Mouse (Mus musculus): ENCODE measurements at regions not wholly inside any gene's neighbourhood (a gene's known extent, or its start where the extent isn't known, plus 50 kb on each side); places are given as distances from the start of the nearest gene placed in this dataset.
A peak's percentile ranks its signal among the peaks of the same experiment; 100 is the strongest.
"Not testable (repeated sequence)": the region's sequence is repeated elsewhere in the genome, so short reads cannot be mapped to it uniquely, and the experiment has no call there.

- DNase-seq: not testable (repeated sequence)
These were observed 74.9 kb upstream of the Vmn1r3 start for GRCm38 (mm10) chr4:3260061-3260460.

- peak; percentile 89 for DNase-seq
These were observed 67.6 kb upstream of the Vmn1r3 start for GRCm38 (mm10) chr4:3252606-3253281.

GRCm38 (mm10) chr4:3250258-3250657, 65.1 kb upstream of the Vmn1r3 start:
- DNase-seq: peak; percentile 54

GRCm38 (mm10) chr4:3242011-3242410, 56.9 kb upstream of the Vmn1r3 start:
- DNase-seq: peak; percentile 92

GRCm38 (mm10) chr4:3241351-3241750, 56.2 kb upstream of the Vmn1r3 start:
- peak; percentile 60 for DNase-seq

- DNase-seq: peak; percentile 89
These were observed 53.3 kb upstream of the Vmn1r3 start for GRCm38 (mm10) chr4:3238493-3238892.

DNA sequence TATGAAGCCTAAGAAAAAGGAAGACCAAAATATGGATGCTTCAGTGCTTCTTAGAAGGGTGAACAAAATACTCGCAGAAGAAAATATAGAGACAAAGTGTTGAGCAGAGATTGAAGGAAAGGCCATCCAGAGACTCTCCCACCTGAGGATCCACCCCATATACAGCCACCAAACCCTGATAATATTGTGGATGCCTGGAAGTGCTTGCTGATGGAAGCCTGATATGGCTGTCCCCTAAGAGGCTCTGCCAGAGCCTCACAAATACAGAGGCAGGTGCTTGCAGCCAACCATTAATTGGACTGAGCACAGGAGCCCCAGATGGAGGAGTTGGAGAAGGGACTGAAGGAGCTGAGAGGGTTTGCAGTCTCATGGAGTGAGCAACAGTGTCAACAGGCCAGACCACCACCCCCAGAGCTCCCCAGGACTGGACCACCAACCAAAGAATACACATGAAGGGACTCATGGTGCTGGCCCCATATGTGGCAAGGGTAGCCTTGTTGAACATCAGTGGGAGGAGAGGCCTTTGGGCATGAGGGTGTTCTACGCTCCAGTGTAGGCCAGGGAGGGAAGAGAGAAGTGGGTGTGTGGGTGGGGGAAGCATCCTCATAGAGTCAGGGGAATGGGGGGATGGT, 51.1 kb upstream of the Vmn1r3 start:
- peak; percentile 90 for DNase-seq

Data from heart, adult 11 months (tissue).